Mouse (Mus musculus) gastrocnemius, adult 2 months (tissue): ENCODE data around the gene Prkcsh. TPM values are rescaled to one million over a fixed set of nuclear protein-coding genes. Genes with fewer than 3 reads are reported as not detected.
A peak's percentile ranks its signal among the peaks of the same experiment; 100 is the strongest.

Experiments
- DNase-seq: peaks from one replicate; pipeline ENCODE4 v3.0.0; 2022
- H3K27ac ChIP-seq: fragments of 200-600 bp; 2 replicates; pipeline ENCODE4 v1.8.1; 2022; ENCODE audit warnings: mild to moderate bottlenecking
- H3K4me3 ChIP-seq: fragments of 200-600 bp; 2 replicates; pipeline ENCODE4 v1.8.1; 2022; ENCODE audit warnings: mild to moderate bottlenecking, moderate library complexity
- CTCF ChIP-seq: fragments of 200-600 bp; IDR thresholded peaks from 2 replicates; pipeline ENCODE4 v1.8.1; 2022; ENCODE audit warnings: antibody characterized with exemption, mild to moderate bottlenecking, moderate library complexity
- intact Hi-C: fragments of 180-260 bp; cut with DNase I; formaldehyde crosslinking; loops from one replicate; pipeline ENCODE4 v1.15.1; 2025
- total RNA-seq, 2 experiments: library from RNA; stranded (reverse); gene quantifications; 2 replicates each; pipeline ENCODE4 v1.2.3; 2021

The Prkcsh gene
- total RNA-seq, 2 experiments from 2014 or later = 27.8 to 32.6 TPM

DNA sequence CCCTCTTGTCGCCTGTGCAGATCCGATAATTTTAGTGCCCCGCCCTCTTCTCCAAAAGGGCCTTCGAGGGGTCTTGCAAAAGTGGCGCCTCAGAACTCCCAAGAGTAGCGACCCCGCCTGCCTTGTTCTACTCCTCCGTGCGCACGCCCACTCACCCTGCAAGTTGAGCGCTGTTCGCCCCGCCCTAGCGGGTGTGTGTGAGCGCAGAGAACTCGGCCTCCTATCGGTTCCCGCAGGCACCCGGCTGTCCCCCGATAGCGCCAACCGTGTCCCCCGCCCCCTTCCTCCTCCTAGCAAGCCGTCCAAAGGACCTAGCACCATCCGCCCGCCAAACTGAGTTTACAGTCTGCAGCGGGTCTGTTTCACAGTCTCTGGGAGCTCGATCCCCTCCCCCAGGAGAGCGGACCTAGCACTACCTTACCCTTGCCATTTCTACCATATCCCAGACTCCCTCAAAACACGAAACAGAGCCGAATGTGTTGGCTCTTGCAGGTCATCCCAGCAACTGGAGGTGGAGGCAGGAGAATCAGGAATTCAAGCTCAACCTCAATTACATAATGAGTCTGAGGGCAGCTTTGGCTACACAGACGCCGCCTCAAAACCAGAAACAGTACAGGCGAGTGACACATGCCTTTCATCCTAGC is 40.1 kb upstream of the Prkcsh start:
- Histone ChIP-seq H3K27ac (no peak overlapping the region; the same call in 1 of the 2 replicates), H3K4me3 (peak overlapping the region; percentile 68)
- intact Hi-C loops = no loop called here
- no peak for TF ChIP-seq CTCF
- peak; percentile 64 for DNase-seq

DNA sequence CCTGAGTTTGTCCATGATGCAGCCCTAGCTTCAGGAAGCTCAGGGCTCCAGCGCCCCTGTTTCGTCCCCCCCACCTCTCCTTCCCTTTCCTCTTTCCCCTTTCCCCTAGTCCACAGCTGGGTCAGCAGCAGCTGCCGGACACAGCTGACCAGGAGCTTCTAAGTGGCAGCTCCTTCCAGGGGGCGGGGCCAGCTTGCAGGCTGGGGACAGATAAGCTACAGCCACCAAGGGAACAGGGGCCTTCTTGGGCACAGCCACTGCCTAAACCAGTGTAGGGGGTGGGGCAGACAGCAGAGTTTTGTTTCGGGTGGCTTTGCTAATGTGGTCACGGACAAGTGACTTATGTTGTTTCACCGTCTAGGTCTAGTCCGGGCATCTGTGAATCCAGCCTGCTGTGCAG is 39.2 kb upstream of the Prkcsh start, which contains the start of gene Epor:
Gene Epor, minus strand, starts transcription at position 90 of the 400 bp plus-strand sequence.
- DNase-seq = peak; percentile 58
- no peak for TF ChIP-seq CTCF
- intact Hi-C loops = no loop called here
- H3K27ac ChIP-seq = no peak within 1 kb of the TSS; the same call in 1 of the 2 replicates
- H3K4me3 ChIP-seq = peak within 1 kb of the TSS; percentile 68

DNA sequence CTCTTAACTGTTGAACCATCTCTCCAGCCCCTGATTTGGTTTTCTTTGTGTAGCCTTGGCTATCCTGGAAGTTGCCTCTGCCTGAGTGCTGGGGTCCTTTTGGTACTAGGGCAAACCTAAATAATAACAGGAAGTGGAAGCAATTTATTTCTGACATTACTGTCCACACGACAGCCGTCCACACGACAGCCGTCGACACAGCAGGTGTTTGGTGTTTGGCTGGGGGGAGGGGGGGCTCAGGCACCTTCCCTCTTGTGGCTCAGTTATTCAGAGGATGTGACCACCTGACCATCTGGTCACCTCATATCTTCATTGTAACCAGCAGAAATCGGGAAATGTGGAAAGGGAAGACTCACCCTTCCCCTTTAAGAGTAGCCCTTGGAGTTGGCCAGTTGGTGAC is 33.7 kb upstream of the Prkcsh start:
- no peak for TF ChIP-seq CTCF
- Histone ChIP-seq H3K4me3 (no peak overlapping the region), H3K27ac (no peak overlapping the region)
- DNase-seq = no peak
- intact Hi-C loops = no loop called here

DNA sequence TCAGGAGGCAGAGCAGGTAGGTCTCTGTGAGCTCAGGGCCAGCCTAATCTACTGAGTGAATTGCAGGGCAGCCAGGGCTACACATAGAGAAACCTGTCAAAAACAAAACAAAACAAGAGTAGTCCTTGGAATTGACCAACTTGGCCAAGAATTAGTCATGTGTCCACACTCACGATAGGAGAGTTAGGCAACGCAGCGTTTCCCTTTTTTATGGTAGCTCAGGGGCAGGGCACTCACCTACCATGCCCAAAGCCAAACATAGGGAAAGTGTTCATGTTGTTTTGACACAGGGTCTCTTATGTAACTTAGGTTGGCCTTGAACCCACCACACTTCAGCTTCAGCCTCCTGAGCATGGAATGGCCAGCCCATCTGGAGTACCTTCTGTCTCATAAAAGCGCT is 33.3 kb upstream of the Prkcsh start:
- Histone ChIP-seq H3K4me3 (no peak overlapping the region), H3K27ac (no peak overlapping the region)
- intact Hi-C loops = no loop called here
- DNase-seq = no peak
- no peak for TF ChIP-seq CTCF

DNA sequence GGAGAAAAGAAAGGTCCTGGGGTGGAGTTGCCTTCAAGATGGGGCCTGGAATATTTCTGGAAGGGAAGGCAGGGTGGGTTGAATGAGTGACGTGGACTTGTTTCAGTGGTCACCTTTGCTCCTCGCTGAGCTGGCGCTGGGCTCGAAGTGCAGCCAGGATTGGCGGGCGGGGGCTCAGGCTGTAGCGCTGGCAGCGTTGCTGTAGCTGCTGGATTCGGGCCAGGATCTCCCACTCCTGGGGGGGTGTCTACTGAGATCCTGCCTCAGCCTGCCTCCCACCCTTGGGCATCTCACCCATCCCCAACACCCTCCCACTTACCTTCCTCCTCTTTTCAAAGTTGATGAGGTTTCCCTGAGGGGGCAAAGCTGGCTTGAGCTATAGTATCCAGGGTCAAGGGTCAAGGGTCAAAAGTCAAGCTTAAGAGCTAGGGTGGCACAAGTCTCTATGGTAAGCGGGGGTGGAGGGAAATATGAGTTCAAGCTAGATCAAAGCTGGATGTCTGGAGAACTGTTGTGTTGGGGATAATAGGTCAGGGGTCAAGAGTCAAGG is 25.9 kb upstream of the Prkcsh start:
- no peak for DNase-seq
- Histone ChIP-seq H3K4me3 (no peak overlapping the region), H3K27ac (no peak overlapping the region)
- intact Hi-C loops = loop anchor here (5.0 kb wide), 1 partner anchor 166 kb away; no protein-coding TSS in a partner anchor
- TF ChIP-seq CTCF = no peak

DNA sequence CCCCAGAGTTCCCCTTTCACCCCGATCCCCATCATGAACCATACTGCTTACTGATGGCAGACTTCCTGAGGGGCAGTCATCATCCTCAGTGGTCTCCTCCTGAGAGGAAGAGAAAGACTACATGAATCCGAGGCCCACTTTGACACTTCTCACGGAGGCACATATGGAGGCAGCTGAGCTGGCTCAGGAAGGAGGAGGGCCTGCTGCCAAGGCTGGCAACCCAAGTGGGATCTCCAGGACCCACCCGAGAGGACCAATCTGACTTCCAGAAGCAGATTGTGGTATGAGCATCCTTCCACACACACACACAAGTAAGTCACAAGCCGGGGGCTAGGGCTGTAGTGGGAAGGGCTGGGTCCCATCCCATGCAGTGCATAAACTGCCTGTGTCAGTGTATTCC is 25.3 kb upstream of the Prkcsh start:
- Histone ChIP-seq H3K4me3 (no peak overlapping the region), H3K27ac (no peak overlapping the region)
- DNase-seq = no peak
- no peak for TF ChIP-seq CTCF
- intact Hi-C loops = loop anchor here (5.0 kb wide), 1 partner anchor 165 kb away; no protein-coding TSS in a partner anchor

DNA sequence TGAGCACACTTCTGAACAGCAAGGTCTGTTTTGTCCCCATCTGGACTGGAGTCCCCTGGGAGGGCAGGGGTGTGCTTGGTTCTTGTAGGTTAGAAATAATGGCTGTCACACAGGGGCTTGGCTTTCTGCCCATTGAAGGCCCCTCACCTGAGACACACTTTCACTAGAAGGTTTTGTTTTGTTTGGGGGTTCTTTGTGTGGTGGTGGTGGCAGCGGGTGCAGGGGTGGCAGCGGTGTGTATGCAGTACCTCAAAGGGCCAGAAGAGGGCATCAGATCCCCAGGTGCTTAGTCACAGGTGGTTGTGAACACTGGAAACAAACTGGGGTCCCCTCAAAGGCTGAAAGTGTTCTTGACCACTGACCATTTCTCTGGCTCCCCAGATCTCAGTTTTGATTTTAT is 24.6 kb upstream of the Prkcsh start:
- intact Hi-C loops = loop anchor here (5.0 kb wide), 1 partner anchor 164 kb away; no protein-coding TSS in a partner anchor

DNA sequence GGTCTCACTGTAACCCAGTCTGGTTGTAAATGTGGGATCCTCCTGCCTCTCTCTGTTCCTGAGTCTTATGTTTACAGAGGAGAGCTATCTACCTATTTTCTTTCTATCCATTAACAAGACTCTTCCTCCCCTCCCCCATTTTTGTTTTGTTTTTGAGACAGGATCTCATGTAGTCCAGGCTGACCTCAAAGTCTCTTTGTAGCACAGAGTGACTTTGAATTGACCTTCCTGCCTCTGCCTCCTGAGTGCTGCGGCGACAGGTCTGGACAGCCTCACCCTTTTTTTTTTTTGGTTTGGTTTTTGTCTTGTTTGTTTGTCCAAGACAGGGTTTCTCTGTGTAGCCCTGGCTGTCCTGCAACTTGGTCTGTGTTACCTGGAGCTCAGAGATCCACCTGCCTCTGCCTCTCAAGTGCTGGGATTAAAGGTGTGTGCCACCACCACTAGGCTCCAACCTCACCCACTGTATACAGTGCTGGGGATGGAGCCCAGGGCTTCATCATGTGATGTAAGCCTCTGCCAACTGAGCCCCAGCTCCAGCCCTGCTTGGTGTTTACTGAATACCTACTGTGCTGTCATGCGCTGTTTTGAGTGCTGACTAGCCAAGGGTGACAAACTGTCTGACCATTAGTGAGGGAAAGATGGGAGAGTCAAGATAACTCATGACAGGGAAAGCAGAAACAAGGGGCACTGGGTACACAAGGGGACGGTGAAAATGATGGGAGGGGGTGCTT is 24.0 kb upstream of the Prkcsh start:
- H3K4me3 ChIP-seq = no peak overlapping the region
- TF ChIP-seq CTCF = no peak
- no peak for DNase-seq
- intact Hi-C loops = loop anchor here (5.0 kb wide), 1 partner anchor 164 kb away; no protein-coding TSS in a partner anchor
- H3K27ac ChIP-seq = no peak overlapping the region

More for the DNA sequence above, 24.6 kb upstream of the Prkcsh start:
- H3K4me3 ChIP-seq = no peak overlapping the region
- no peak overlapping the region for H3K27ac ChIP-seq
- peak; percentile 77 for TF ChIP-seq CTCF
- peak; percentile 40 for DNase-seq

DNA sequence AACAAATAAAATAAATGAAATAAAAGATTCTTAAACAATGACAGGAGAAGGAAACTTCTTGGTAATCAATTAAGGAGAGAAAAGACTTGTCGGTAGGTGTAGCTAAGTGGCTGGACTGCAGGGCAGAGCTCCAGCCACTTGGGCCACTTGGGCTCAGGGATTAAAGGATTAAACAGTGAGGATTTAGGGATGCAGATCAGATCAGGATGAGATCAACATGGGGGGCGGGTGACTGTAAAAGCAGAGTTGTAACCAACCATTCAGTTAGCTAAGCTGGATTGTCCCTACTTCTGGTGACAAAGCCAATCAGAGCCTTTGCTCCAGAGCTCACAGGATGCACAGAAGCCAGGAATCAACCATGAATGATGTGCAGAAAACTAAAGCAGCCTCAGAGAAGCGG is 18.7 kb upstream of the Prkcsh start:
- H3K4me3 ChIP-seq = no peak overlapping the region
- H3K27ac ChIP-seq = no peak overlapping the region
- no peak for DNase-seq
- no peak for TF ChIP-seq CTCF
- intact Hi-C loops = no loop called here

DNA sequence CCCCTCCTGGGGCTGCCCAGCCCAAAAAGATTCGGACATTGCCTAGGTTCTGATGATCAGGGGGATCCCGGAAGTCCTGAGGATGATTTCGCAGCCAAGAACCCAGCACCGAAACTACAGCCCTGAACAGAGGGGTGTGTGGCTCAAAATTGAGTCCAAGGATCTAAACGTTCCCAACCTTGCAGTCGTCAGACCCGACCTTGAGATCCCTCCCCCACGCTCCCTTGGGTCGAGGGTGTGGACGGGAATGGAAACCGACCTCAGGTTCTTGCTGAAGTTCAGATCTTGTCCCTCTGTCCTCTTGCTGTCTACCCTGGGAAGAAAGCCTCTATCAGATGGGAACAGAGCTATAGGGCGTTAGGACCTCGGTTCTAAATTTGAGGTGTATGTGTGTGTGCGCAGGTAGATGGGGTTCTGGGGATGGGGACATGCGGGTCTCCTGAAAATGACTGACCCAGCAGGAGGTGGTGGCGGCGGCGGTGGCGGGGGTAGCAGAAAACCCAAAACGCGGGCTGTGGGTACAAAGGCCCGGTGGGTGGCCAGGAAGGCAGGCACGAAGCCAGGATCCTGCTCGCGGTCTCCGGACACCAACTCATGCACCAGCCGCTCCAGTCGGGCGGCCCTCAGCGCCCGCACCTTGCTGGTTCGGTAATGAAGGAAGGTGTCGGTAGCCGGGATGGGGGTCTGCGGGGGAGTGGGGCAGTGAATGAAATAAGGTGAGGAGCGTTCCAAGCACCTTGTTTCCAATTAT is 14.8 kb upstream of the Prkcsh start:
- no peak overlapping the region for H3K27ac ChIP-seq
- TF ChIP-seq CTCF = no peak
- no peak for DNase-seq
- peak overlapping the region; percentile 78; the same call in 1 of the 2 replicates for H3K4me3 ChIP-seq
- intact Hi-C loops = no loop called here

DNA sequence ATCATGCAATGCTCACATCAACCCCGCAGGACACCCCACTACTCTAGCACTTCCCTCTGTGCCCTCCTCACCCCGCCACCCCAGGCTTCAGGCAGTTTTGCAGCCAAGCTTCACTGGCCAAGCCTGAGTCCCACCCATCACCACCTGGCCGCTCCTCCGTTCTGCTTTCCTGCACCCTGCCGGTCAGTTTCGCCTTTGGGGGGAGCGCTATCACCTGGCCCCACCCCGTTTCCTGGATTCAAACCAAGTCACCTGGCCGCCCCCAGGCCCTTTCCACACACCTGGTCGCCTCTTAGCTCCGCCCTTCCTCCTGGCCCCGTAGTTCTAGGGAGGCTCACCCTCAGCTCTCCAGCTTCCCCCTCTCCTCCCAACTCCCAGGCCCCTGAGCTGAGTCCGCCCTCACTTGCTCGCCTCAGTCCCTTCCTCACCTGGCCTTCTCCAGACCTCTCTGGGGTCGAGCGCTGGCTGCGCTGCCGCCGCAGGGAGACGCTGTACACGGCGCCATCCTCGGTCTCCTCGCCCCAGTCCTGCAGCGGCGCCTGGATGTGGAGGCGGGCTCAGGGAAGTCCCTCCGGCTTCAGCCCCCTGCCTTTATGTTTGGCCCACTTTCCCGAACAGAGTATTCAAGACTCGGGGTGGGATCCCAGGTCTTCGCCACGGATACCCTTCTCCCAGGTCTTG is 14.0 kb upstream of the Prkcsh start:
- DNase-seq = no peak
- Histone ChIP-seq H3K27ac (no peak overlapping the region), H3K4me3 (peak overlapping the region; percentile 78)
- TF ChIP-seq CTCF = no peak
- intact Hi-C loops = no loop called here
